Mouse (Mus musculus): Measurements from ENCODE around the gene Rorc. TPM values are rescaled to one million over a fixed set of nuclear protein-coding genes. Genes with fewer than 3 reads are reported as not detected.
A peak's percentile ranks its signal among the peaks of the same experiment; 100 is the strongest.

Gene Rorc
- polyA plus RNA-seq, 1 experiment from 2014 or later = 3.6 TPM

DNA sequence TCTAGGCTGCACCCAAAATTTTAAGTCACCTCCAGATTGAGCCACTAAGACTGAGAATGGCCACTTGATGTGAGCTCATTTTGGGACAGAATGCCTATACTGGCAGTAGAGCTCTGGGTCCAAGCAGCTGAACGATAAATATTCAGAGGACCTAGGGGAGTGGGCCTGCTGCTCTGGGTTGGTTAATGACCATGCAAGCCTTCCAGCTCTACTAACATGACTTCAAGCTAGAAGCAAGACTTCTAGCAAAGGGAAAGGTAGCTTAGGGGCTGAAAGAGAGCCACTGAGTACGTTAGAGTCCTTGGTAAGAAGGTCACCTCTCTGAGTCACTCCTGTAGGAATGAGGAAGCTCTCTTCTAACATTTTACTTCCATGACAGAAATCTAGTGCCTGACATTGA lies 19.5 kb downstream of the Rorc start:
- Histone ChIP-seq H3K4me1 (no peaks in the 10 kb centered on the region), H3K36me3 (no peaks in the 10 kb centered on the region), H3K4me3 (no peak overlapping the region), H3K9ac (no peak overlapping the region), H3K4me2 (no peak overlapping the region), H3K9me3 (no peaks in the 10 kb centered on the region), H3K27me3 (replicated peaks) (peaks cover 24% of the 10 kb centered on the region), H3K27ac (replicated peaks) (no peak overlapping the region)
- 73% methylated on average over 2 of the region's 2 CpGs for WGBS
- no peak for ATAC-seq (ENCODE audit: extremely low read depth, insufficient number of reproducible peaks, low FRiP score, low TSS enrichment)

DNA sequence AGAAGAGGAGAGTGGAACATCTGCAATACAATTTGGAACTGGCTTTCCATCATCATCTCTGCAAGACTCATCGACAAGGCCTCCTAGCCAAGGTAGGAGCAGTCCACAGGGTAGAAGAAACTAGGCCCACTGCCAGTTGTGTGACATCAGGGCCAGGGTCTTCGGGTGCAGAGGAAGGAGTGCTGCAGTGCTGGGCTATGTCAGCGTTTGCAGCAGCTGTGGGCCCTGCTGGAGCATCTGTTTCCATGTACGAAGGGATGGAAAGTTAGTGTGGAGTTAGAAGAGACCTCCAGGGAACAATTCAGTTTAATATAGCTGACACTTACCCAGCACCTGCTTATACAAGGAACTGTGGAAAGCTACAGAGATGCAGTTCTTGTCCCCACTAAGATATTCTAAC lies 20.5 kb downstream of the Rorc start:
- no peak for ATAC-seq (ENCODE audit: extremely low read depth, insufficient number of reproducible peaks, low FRiP score, low TSS enrichment)
- 66% methylated on average over 4 of the region's 4 CpGs for WGBS
- peaks cover 33% of the 10 kb centered on the region for H3K27me3 ChIP-seq (replicated peaks)
- no peak overlapping the region for H3K4me3 ChIP-seq
- H3K4me2 ChIP-seq = no peak overlapping the region
- no peaks in the 10 kb centered on the region for H3K4me1 ChIP-seq
- H3K27ac ChIP-seq (replicated peaks) = no peak overlapping the region
- no peaks in the 10 kb centered on the region for H3K36me3 ChIP-seq
- no peak overlapping the region for H3K9ac ChIP-seq
- H3K9me3 ChIP-seq = no peaks in the 10 kb centered on the region

DNA sequence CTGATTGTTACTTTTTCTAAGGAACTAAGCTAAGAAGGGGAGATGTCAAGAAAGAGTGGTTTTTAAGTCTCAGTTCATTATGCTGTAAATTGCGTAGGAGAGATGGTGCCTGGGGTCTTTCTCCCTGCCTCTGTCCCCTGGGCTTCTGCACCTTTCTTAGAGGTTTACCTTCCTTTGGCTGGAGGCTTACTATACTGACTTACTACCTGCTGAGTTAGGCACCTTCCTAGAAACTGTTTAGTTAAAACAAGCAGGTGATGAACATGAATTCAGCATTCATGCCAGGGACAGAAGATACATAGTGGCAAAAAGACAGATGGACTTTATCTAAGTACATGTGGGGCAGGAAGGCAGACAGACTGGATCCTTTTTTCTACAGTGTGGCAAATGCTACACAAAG lies 23.7 kb downstream of the Rorc start:
- 68% methylated on average over 1 of the region's 1 CpGs for whole genome bisulfite sequencing
- Histone ChIP-seq H3K4me3 (no peak overlapping the region), H3K27ac (replicated peaks) (no peak overlapping the region), H3K27me3 (replicated peaks) (peaks cover 59% of the 10 kb centered on the region), H3K9me3 (no peaks in the 10 kb centered on the region), H3K36me3 (no peaks in the 10 kb centered on the region), H3K4me2 (no peak overlapping the region), H3K4me1 (peaks cover 7% of the 10 kb centered on the region), H3K9ac (no peak overlapping the region)
- no peak for ATAC-seq (ENCODE audit: extremely low read depth, insufficient number of reproducible peaks, low FRiP score, low TSS enrichment)

DNA sequence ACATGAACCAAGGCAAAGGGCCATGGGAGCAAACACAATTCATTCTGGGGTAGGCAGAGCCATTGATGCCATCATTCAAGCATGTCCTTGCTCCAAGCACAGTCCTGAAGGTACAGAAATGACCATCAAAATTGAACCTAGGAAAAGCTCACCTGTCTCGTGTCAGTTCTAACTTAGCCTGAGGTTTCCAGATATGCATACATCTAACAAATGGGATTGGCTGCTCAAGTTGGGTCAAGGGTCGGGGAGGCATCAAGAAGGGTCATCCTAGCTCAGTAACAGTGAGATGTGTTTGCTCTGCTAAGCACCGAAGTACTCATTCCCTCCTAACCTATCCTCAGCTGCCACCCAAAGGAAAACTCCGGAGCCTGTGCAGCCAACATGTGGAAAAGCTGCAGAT lies 24.3 kb downstream of the Rorc start:
- H3K4me1 ChIP-seq = peaks cover 7% of the 10 kb centered on the region
- H3K9ac ChIP-seq = no peak overlapping the region
- no peak overlapping the region for H3K4me3 ChIP-seq
- no peak for ATAC-seq (ENCODE audit: extremely low read depth, insufficient number of reproducible peaks, low FRiP score, low TSS enrichment)
- WGBS = 71% methylated on average over 4 of the region's 4 CpGs
- no peak overlapping the region for H3K27ac ChIP-seq (replicated peaks)
- H3K9me3 ChIP-seq = no peaks in the 10 kb centered on the region
- no peaks in the 10 kb centered on the region for H3K36me3 ChIP-seq
- H3K27me3 ChIP-seq (replicated peaks) = peaks cover 64% of the 10 kb centered on the region
- no peak overlapping the region for H3K4me2 ChIP-seq

DNA sequence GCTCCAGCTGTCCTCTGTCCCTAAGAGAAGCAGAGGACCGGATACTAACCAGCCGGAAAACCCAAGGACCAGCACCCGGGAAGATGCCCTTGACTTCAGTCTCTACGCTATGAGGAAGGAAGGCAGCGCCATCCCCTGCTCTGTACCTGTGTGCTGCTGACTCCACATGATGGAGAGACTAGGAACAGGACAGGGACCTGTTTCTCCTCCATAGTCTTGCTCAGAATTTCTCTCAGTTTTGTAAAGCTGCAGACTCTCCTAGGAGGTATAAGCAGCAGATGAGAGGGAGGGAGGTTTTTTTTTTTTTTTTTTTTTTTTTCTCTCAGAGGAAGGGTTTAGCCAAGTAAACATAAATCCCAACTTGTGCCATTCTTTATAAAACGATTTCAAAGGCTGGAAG lies 25.6 kb downstream of the Rorc start, which contains the start of gene Lingo4:
Gene Lingo4 (plus strand): TSS at position 301 of the 400 bp plus-strand sequence.
- peak within 1 kb of the TSS; percentile 74 for H3K4me2 ChIP-seq
- ATAC-seq (ENCODE audit: extremely low read depth, insufficient number of reproducible peaks, low FRiP score, low TSS enrichment) = no peak
- H3K9ac ChIP-seq = peak within 1 kb of the TSS; percentile 69

DNA sequence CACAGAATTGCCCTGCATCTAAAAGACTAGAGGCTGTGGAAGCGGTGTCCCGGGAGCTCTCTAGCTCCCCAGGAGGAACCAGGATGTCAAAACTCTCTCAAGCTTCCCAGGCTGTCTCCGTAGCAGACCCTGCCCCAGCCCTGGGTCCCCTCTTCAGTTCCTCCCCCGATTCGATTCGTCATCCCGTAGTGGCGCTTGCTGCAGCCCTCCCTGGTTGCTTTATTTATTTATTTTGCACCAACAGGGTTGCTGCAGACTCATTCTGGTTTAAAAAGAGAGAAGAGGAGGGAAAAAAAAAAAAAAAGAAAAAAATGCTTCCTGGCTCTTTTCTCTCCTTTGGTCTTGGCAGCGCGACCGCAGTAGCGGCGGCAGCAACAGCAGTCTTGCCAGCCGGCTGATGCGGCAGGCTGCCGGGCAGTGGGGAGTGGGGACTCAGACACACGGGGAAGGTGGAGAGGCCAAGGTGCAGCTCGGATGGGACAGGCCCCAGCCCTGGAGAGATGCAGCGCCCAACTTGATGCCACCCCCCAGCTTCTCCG lies 26.4 kb downstream of the Rorc start:
- Histone ChIP-seq H3K36me3 (no peaks in the 10 kb centered on the region), H3K4me3 (peak overlapping the region; percentile 44), H3K9ac (peak overlapping the region; percentile 69), H3K4me2 (peak overlapping the region; percentile 74), H3K27me3 (replicated peaks) (peaks cover 86% of the 10 kb centered on the region), H3K9me3 (no peaks in the 10 kb centered on the region), H3K4me1 (peaks cover 10% of the 10 kb centered on the region), H3K27ac (replicated peaks) (no peak overlapping the region)
- WGBS = 3% methylated on average over 20 of the region's 20 CpGs
- no peak for ATAC-seq (ENCODE audit: extremely low read depth, insufficient number of reproducible peaks, low FRiP score, low TSS enrichment)

More for the DNA sequence above, 25.6 kb downstream of the Rorc start, which contains the start of gene Lingo4:
- H3K27me3 ChIP-seq (replicated peaks) = peaks cover 78% of the 10 kb centered on the region
- no peak within 1 kb of the TSS for H3K27ac ChIP-seq (replicated peaks)
- WGBS = 74% methylated on average over 6 of the region's 6 CpGs
- no peaks in the 10 kb centered on the region for H3K36me3 ChIP-seq
- peaks cover 7% of the 10 kb centered on the region for H3K4me1 ChIP-seq
- no peaks in the 10 kb centered on the region for H3K9me3 ChIP-seq
- H3K4me3 ChIP-seq = peak within 1 kb of the TSS; percentile 44

DNA sequence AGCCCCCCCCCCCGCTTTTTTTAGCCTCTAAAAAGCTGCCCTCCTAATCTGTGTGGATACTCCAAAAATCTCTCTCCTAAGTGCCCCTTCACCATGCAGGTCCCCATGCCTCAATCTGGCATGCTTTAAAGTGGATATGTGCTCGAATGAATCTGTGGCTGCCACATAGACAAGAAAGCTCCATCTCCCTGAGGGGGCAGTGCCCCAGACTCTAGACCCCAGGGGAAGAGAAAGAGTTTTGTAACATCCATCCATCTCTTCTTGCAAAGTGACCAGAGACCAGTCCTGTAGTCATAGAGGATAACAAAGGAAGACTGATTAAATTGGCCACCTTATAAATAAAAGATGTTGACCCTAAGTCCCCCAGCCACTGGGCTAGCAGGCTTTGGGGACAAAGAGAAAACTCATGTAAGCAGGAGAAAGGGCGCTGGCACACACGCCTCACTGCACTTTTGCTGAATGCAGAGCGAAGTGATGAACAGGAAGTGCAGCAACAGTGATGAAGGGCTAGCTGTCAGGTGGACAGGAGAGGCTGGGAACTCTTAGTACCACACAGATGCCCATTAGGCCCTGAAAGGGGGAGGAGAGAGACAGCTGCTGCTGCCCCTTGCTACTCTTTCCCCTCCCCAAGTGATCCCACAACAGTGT lies 27.2 kb downstream of the Rorc start:
- Histone ChIP-seq H3K4me2 (peak overlapping the region; percentile 74; the same call in 1 of the 2 replicates), H3K27ac (replicated peaks) (no peak overlapping the region), H3K27me3 (replicated peaks) (peaks cover 93% of the 10 kb centered on the region), H3K9me3 (no peaks in the 10 kb centered on the region), H3K9ac (peak overlapping the region; percentile 69; the same call in 1 of the 2 replicates), H3K36me3 (no peaks in the 10 kb centered on the region), H3K4me3 (peak overlapping the region; percentile 44; the same call in 1 of the 2 replicates), H3K4me1 (peaks cover 10% of the 10 kb centered on the region)
- ATAC-seq (ENCODE audit: extremely low read depth, insufficient number of reproducible peaks, low FRiP score, low TSS enrichment) = no peak
- 41% methylated on average over 5 of the region's 5 CpGs for WGBS

DNA sequence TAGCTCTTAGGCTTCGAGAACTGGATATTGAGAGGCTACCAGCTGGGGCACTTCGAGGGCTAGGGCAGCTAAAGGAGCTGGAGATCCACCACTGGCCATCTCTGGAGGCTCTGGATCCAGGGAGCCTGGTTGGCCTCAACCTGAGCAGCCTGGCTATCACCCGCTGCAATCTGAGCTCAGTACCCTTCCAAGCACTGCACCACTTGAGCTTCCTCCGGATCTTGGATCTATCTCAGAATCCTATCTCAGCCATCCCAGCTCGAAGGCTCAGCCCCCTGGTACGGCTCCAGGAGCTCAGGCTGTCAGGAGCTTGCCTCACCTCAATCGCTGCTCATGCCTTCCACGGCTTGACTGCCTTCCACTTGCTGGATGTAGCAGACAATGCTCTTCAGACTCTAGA lies 29.9 kb downstream of the Rorc start:
- H3K36me3 ChIP-seq = no peaks in the 10 kb centered on the region
- no peak for ATAC-seq (ENCODE audit: extremely low read depth, insufficient number of reproducible peaks, low FRiP score, low TSS enrichment)
- H3K4me1 ChIP-seq = peaks cover 10% of the 10 kb centered on the region
- H3K4me2 ChIP-seq = no peak overlapping the region
- WGBS = 47% methylated on average over 8 of the region's 8 CpGs
- no peak overlapping the region for H3K9ac ChIP-seq
- no peaks in the 10 kb centered on the region for H3K9me3 ChIP-seq
- no peak overlapping the region for H3K4me3 ChIP-seq
- H3K27ac ChIP-seq (replicated peaks) = no peak overlapping the region
- peaks cover 99% of the 10 kb centered on the region for H3K27me3 ChIP-seq (replicated peaks)

DNA sequence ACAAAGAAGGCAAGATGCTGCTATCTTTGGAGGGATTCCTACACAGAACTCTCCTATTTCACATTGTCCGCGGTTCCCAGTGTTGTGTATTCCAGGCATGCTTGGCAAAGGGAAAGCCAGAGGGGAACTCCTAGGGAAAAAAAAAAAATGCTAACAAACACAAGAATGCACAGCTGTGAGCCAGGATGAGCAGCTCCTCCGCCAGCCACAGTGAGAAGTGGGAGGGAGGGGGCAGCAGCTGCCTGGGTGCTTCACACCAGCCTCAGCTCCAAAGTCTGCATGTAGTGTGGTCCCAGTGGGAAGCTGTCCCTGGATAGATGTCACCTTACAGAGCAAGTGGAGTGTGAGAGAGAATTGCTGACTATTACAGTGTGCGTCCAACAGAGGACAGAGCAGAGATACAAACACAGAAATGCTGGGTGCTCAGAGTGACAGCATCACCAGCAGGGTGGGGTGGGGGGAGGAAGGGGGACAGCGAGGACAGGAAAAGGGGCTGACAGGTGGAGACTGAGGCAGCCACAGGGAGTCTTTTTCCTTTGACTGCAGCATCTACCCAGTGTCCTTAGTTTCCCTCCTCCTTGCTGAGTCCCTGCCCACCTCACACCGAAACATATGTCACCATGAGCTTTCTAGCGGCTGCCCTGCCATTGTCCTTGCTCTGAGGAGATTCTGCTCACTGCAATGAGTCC lies 31.9 kb downstream of the Rorc start:
- no peak for ATAC-seq (ENCODE audit: extremely low read depth, insufficient number of reproducible peaks, low FRiP score, low TSS enrichment)
- H3K4me2 ChIP-seq = no peak overlapping the region
- WGBS = 17% methylated on average over 7 of the region's 7 CpGs
- peaks cover 2% of the 10 kb centered on the region; the same call in 1 of the 2 replicates for H3K4me1 ChIP-seq
- H3K36me3 ChIP-seq = no peaks in the 10 kb centered on the region
- H3K4me3 ChIP-seq = no peak overlapping the region
- H3K27me3 ChIP-seq (replicated peaks) = peaks cover 83% of the 10 kb centered on the region
- no peak overlapping the region for H3K27ac ChIP-seq (replicated peaks)
- no peaks in the 10 kb centered on the region for H3K9me3 ChIP-seq
- no peak overlapping the region for H3K9ac ChIP-seq

DNA sequence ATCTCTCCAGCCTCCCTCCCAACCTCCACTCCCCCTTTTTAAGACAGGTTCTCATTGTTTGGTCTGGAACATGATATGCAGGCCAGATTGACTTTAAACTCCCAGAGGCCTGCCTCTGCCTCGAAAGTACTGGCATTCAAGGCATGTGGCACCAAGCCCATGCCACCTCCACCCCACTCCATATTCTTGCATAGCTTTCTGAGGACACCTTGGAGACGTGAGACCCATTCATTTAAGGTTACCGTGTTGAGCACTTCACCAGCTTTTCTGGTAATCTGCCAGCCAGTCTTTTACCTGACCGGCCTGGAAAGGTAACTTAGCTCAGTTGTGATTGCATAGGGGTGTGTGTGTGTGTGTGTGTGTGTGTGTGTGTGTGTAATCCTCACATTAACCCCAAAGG lies 33.0 kb downstream of the Rorc start:
- Histone ChIP-seq H3K4me3 (no peak overlapping the region), H3K27ac (replicated peaks) (no peak overlapping the region), H3K27me3 (replicated peaks) (peaks cover 73% of the 10 kb centered on the region), H3K9ac (no peak overlapping the region), H3K4me1 (0 out of 2 replicates have a peak, but pooled peaks cover 2% of the 10 kb centered on the region), H3K36me3 (no peaks in the 10 kb centered on the region), H3K4me2 (no peak overlapping the region), H3K9me3 (no peaks in the 10 kb centered on the region)
- 50% methylated on average over 4 of the region's 4 CpGs for WGBS
- ATAC-seq (ENCODE audit: extremely low read depth, insufficient number of reproducible peaks, low FRiP score, low TSS enrichment) = no peak

DNA sequence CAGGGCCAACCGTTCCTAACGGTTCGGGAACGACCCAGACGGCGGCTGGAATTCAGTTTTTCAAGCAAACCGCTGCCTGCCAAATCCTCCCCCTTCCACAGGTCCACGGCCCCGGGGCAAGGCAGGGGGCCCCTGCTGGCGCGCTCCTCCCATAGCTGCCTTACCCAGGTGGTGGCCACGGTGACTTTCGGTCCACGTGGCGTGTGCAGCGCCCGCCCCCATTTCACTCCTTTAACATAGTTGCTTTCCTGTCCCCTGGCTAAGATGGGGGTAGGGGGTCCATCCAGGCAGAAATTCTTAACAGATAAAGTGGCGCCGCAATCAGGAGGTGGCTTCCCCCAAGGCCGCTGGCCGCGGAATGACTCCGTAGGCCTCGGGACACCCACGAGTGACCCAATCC lies 39.9 kb downstream of the Rorc start:
- H3K27me3 ChIP-seq (replicated peaks) = peaks cover 18% of the 10 kb centered on the region; the same call in 1 of the 2 replicates
- H3K4me3 ChIP-seq = peak overlapping the region; percentile 62
- H3K4me1 ChIP-seq = peaks cover 9% of the 10 kb centered on the region
- no peaks in the 10 kb centered on the region for H3K9me3 ChIP-seq
- peak overlapping the region; percentile 94 for H3K4me2 ChIP-seq
- H3K36me3 ChIP-seq = no peaks in the 10 kb centered on the region
- ATAC-seq (ENCODE audit: extremely low read depth, insufficient number of reproducible peaks, low FRiP score, low TSS enrichment) = no peak
- no peak overlapping the region for H3K27ac ChIP-seq (replicated peaks)
- H3K9ac ChIP-seq = peak overlapping the region; percentile 68
- 8% methylated on average over 25 of the region's 25 CpGs for WGBS
